Mouse (Mus musculus): ENCODE measurements at regions not wholly inside any gene's neighbourhood (a gene's known extent, or its start where the extent isn't known, plus 50 kb on each side); places are given as distances from the start of the nearest gene placed in this dataset.

- TF ChIP-seq CTCF (IDR thresholded peaks at IDR 0.05; ENCODE audit: low read depth), result no peak
- no peak for TF ChIP-seq EP300 (IDR thresholded peaks at IDR 0.05; ENCODE audit: low read depth)
Observed at GRCm38 (mm10) chr1:185832059-185832458, 285.1 kb downstream of the Lyplal1 start.
